Mouse (Mus musculus) layer of hippocampus, adult 9-11 months (tissue): ENCODE measurements around the gene Pou2af1.
A peak's percentile ranks its signal among the peaks of the same experiment; 100 is the strongest.

Experiments
- DNase-seq: peaks from one replicate; pipeline ENCODE4 v3.0.0; 2022

The Pou2af1 gene

GRCm38 (mm10) chr9:51230701-51231389 is 17.3 kb downstream of the Pou2af1 start:
- no peak for DNase-seq

- no peak for DNase-seq
Observed at GRCm38 (mm10) chr9:51232163-51232562, 18.7 kb downstream of the Pou2af1 start.

GRCm38 (mm10) chr9:51238741-51239385 is 25.4 kb downstream of the Pou2af1 start:
- peak; percentile 72 for DNase-seq

GRCm38 (mm10) chr9:51256780-51257502 is 43.4 kb downstream of the Pou2af1 start:
- no peak for DNase-seq

GRCm38 (mm10) chr9:51258426-51258825 is 44.9 kb downstream of the Pou2af1 start:
- no peak for DNase-seq

- no peak for DNase-seq
Observed at GRCm38 (mm10) chr9:51268852-51269251, 55.3 kb downstream of the Pou2af1 start.

GRCm38 (mm10) chr9:51271073-51271472 is 57.6 kb downstream of the Pou2af1 start:
- DNase-seq: no peak

- no peak for DNase-seq
Observed at GRCm38 (mm10) chr9:51272102-51272501, 58.6 kb downstream of the Pou2af1 start.

- DNase-seq: no peak
Observed at GRCm38 (mm10) chr9:51273581-51274154, 60.2 kb downstream of the Pou2af1 start.

- DNase-seq: no peak
Observed at GRCm38 (mm10) chr9:51274678-51275077, 61.2 kb downstream of the Pou2af1 start.

GRCm38 (mm10) chr9:51277834-51278498 is 64.5 kb downstream of the Pou2af1 start:
- no peak for DNase-seq

GRCm38 (mm10) chr9:51278500-51279381 is 65.2 kb downstream of the Pou2af1 start, which contains the start of gene Colca2:
Colca2 (minus strand) TSS chr9:51278569.
- peak; percentile 30 for DNase-seq

GRCm38 (mm10) chr9:51286079-51286478 is 72.6 kb downstream of the Pou2af1 start:
- DNase-seq: no peak
